Mouse (Mus musculus): ENCODE results near the gene Eef2. TPM values are rescaled to one million over a fixed set of nuclear protein-coding genes. Genes with fewer than 3 reads are reported as not detected.

Gene Eef2
- polyA plus RNA-seq, 1 experiment from 2014 or later, result 282 TPM

GRCm38 (mm10) chr10:81144667-81145066, 31.8 kb upstream of the Eef2 start:
- H3K4me2 ChIP-seq (ENCODE audit: low read depth, low read length), result no peak overlapping the region
- H3K4me3 ChIP-seq (ENCODE audit: low read depth, low read length), result no peak overlapping the region
- no peak overlapping the region for H3K27ac ChIP-seq (ENCODE audit: low read length)
- ATAC-seq (ENCODE audit: low read depth), result no peak
- no peak overlapping the region for H3K9ac ChIP-seq (ENCODE audit: low read depth, low read length)
- no peaks in the 10 kb centered on the region for H3K9me3 ChIP-seq (replicated peaks; ENCODE audit: control insufficient read depth, low read length)
- peaks cover 47% of the 10 kb centered on the region for H3K4me1 ChIP-seq (ENCODE audit: control insufficient read depth, low read depth, low read length)
- 89% methylated on average over 27 of the region's 27 CpGs for WGBS (ENCODE audit: insufficient replicate concordance)
- peaks cover 67% of the 10 kb centered on the region for H3K36me3 ChIP-seq (ENCODE audit: control insufficient read depth, insufficient read depth)
- no peaks in the 10 kb centered on the region for H3K27me3 ChIP-seq (ENCODE audit: control insufficient read depth, insufficient read depth, low read depth, low read length)

GRCm38 (mm10) chr10:81145307-81145706, 31.1 kb upstream of the Eef2 start:
- 90% methylated on average over 6 of the region's 6 CpGs for WGBS (ENCODE audit: insufficient replicate concordance)
- Histone ChIP-seq H3K27me3 (ENCODE audit: control insufficient read depth, insufficient read depth, low read depth, low read length) (no peaks in the 10 kb centered on the region), H3K4me1 (ENCODE audit: control insufficient read depth, low read depth, low read length) (peaks cover 40% of the 10 kb centered on the region), H3K27ac (ENCODE audit: low read length) (no peak overlapping the region), H3K36me3 (ENCODE audit: control insufficient read depth, insufficient read depth) (peaks cover 74% of the 10 kb centered on the region), H3K9me3 (replicated peaks; ENCODE audit: control insufficient read depth, low read length) (no peaks in the 10 kb centered on the region), H3K4me2 (ENCODE audit: low read depth, low read length) (no peak overlapping the region), H3K4me3 (ENCODE audit: low read depth, low read length) (no peak overlapping the region), H3K9ac (ENCODE audit: low read depth, low read length) (no peak overlapping the region)
- no peak for ATAC-seq (ENCODE audit: low read depth)

- ATAC-seq (ENCODE audit: low read depth), result no peak
- Histone ChIP-seq H3K27ac (ENCODE audit: low read length) (no peak overlapping the region), H3K4me1 (ENCODE audit: control insufficient read depth, low read depth, low read length) (peaks cover 36% of the 10 kb centered on the region), H3K36me3 (ENCODE audit: control insufficient read depth, insufficient read depth) (peaks cover 76% of the 10 kb centered on the region), H3K4me2 (ENCODE audit: low read depth, low read length) (no peak overlapping the region), H3K4me3 (ENCODE audit: low read depth, low read length) (no peak overlapping the region), H3K27me3 (ENCODE audit: control insufficient read depth, insufficient read depth, low read depth, low read length) (no peaks in the 10 kb centered on the region), H3K9me3 (replicated peaks; ENCODE audit: control insufficient read depth, low read length) (no peaks in the 10 kb centered on the region), H3K9ac (ENCODE audit: low read depth, low read length) (no peak overlapping the region)
- 79% methylated on average over 7 of the region's 7 CpGs for WGBS (ENCODE audit: insufficient replicate concordance)
Measured at GRCm38 (mm10) chr10:81145778-81146177, 30.7 kb upstream of the Eef2 start.

GRCm38 (mm10) chr10:81146296-81146695, 30.1 kb upstream of the Eef2 start:
- Histone ChIP-seq H3K27me3 (ENCODE audit: control insufficient read depth, insufficient read depth, low read depth, low read length) (no peaks in the 10 kb centered on the region), H3K27ac (ENCODE audit: low read length) (no peak overlapping the region), H3K9ac (ENCODE audit: low read depth, low read length) (no peak overlapping the region), H3K36me3 (ENCODE audit: control insufficient read depth, insufficient read depth) (peaks cover 78% of the 10 kb centered on the region), H3K4me3 (ENCODE audit: low read depth, low read length) (no peak overlapping the region; the same call in 1 of the 2 replicates), H3K4me2 (ENCODE audit: low read depth, low read length) (no peak overlapping the region), H3K9me3 (replicated peaks; ENCODE audit: control insufficient read depth, low read length) (no peaks in the 10 kb centered on the region), H3K4me1 (ENCODE audit: control insufficient read depth, low read depth, low read length) (peaks cover 31% of the 10 kb centered on the region)
- 87% methylated on average over 4 of the region's 4 CpGs for WGBS (ENCODE audit: insufficient replicate concordance)
- ATAC-seq (ENCODE audit: low read depth), result no peak

GRCm38 (mm10) chr10:81151261-81151660, 25.2 kb upstream of the Eef2 start:
- H3K4me3 ChIP-seq (ENCODE audit: low read depth, low read length), result no peak overlapping the region
- WGBS (ENCODE audit: insufficient replicate concordance), result 51% methylated on average over 6 of the region's 6 CpGs
- H3K36me3 ChIP-seq (ENCODE audit: control insufficient read depth, insufficient read depth), result peaks cover 80% of the 10 kb centered on the region

GRCm38 (mm10) chr10:81152609-81153008, 23.8 kb upstream of the Eef2 start:
- peak; percentile 20; the same call in 1 of the 2 replicates for ATAC-seq (ENCODE audit: low read depth)

More at GRCm38 (mm10) chr10:81151261-81151660, 25.2 kb upstream of the Eef2 start:
- no peak for ATAC-seq (ENCODE audit: low read depth)
- Histone ChIP-seq H3K27me3 (ENCODE audit: control insufficient read depth, insufficient read depth, low read depth, low read length) (no peaks in the 10 kb centered on the region), H3K4me1 (ENCODE audit: control insufficient read depth, low read depth, low read length) (peaks cover 9% of the 10 kb centered on the region), H3K4me2 (ENCODE audit: low read depth, low read length) (no peak overlapping the region), H3K9ac (ENCODE audit: low read depth, low read length) (no peak overlapping the region), H3K27ac (ENCODE audit: low read length) (no peak overlapping the region), H3K9me3 (replicated peaks; ENCODE audit: control insufficient read depth, low read length) (no peaks in the 10 kb centered on the region)

GRCm38 (mm10) chr10:81154313-81154712, 22.1 kb upstream of the Eef2 start:
- no peak for ATAC-seq (ENCODE audit: low read depth)

More at GRCm38 (mm10) chr10:81152609-81153008, 23.8 kb upstream of the Eef2 start:
- H3K36me3 ChIP-seq (ENCODE audit: control insufficient read depth, insufficient read depth), result peaks cover 80% of the 10 kb centered on the region
- no peaks in the 10 kb centered on the region for H3K27me3 ChIP-seq (ENCODE audit: control insufficient read depth, insufficient read depth, low read depth, low read length)
- H3K4me3 ChIP-seq (ENCODE audit: low read depth, low read length), result no peak overlapping the region
- WGBS (ENCODE audit: insufficient replicate concordance), result 51% methylated on average over 12 of the region's 12 CpGs
- H3K4me1 ChIP-seq (ENCODE audit: control insufficient read depth, low read depth, low read length), result peaks cover 8% of the 10 kb centered on the region
- no peak overlapping the region for H3K4me2 ChIP-seq (ENCODE audit: low read depth, low read length)
- H3K27ac ChIP-seq (ENCODE audit: low read length), result no peak overlapping the region; the same call in 1 of the 2 replicates
- H3K9ac ChIP-seq (ENCODE audit: low read depth, low read length), result no peak overlapping the region
- no peaks in the 10 kb centered on the region for H3K9me3 ChIP-seq (replicated peaks; ENCODE audit: control insufficient read depth, low read length)

GRCm38 (mm10) chr10:81154736-81155135, 21.7 kb upstream of the Eef2 start:
- H3K4me2 ChIP-seq (ENCODE audit: low read depth, low read length), result no peak overlapping the region
- H3K4me3 ChIP-seq (ENCODE audit: low read depth, low read length), result no peak overlapping the region
- 89% methylated on average over 6 of the region's 6 CpGs for WGBS (ENCODE audit: insufficient replicate concordance)
- peaks cover 63% of the 10 kb centered on the region for H3K36me3 ChIP-seq (ENCODE audit: control insufficient read depth, insufficient read depth)
- no peaks in the 10 kb centered on the region for H3K27me3 ChIP-seq (ENCODE audit: control insufficient read depth, insufficient read depth, low read depth, low read length)
- no peaks in the 10 kb centered on the region for H3K9me3 ChIP-seq (replicated peaks; ENCODE audit: control insufficient read depth, low read length)
- H3K27ac ChIP-seq (ENCODE audit: low read length), result no peak overlapping the region
- peaks cover 12% of the 10 kb centered on the region for H3K4me1 ChIP-seq (ENCODE audit: control insufficient read depth, low read depth, low read length)
- no peak for ATAC-seq (ENCODE audit: low read depth)
- no peak overlapping the region for H3K9ac ChIP-seq (ENCODE audit: low read depth, low read length)

More at GRCm38 (mm10) chr10:81154313-81154712, 22.1 kb upstream of the Eef2 start:
- WGBS (ENCODE audit: insufficient replicate concordance), result 87% methylated on average over 11 of the region's 12 CpGs
- Histone ChIP-seq H3K27me3 (ENCODE audit: control insufficient read depth, insufficient read depth, low read depth, low read length) (no peaks in the 10 kb centered on the region), H3K4me1 (ENCODE audit: control insufficient read depth, low read depth, low read length) (peaks cover 10% of the 10 kb centered on the region), H3K36me3 (ENCODE audit: control insufficient read depth, insufficient read depth) (peaks cover 68% of the 10 kb centered on the region), H3K4me3 (ENCODE audit: low read depth, low read length) (no peak overlapping the region), H3K27ac (ENCODE audit: low read length) (no peak overlapping the region), H3K9me3 (replicated peaks; ENCODE audit: control insufficient read depth, low read length) (no peaks in the 10 kb centered on the region), H3K4me2 (ENCODE audit: low read depth, low read length) (no peak overlapping the region), H3K9ac (ENCODE audit: low read depth, low read length) (no peak overlapping the region)

- Histone ChIP-seq H3K36me3 (ENCODE audit: control insufficient read depth, insufficient read depth) (peaks cover 23% of the 10 kb centered on the region), H3K4me2 (ENCODE audit: low read depth, low read length) (no peak overlapping the region), H3K4me3 (ENCODE audit: low read depth, low read length) (no peak overlapping the region), H3K27ac (ENCODE audit: low read length) (no peak overlapping the region), H3K9me3 (replicated peaks; ENCODE audit: control insufficient read depth, low read length) (no peaks in the 10 kb centered on the region), H3K4me1 (ENCODE audit: control insufficient read depth, low read depth, low read length) (peaks cover 31% of the 10 kb centered on the region), H3K9ac (ENCODE audit: low read depth, low read length) (no peak overlapping the region), H3K27me3 (ENCODE audit: control insufficient read depth, insufficient read depth, low read depth, low read length) (no peaks in the 10 kb centered on the region)
- no peak for ATAC-seq (ENCODE audit: low read depth)
- 66% methylated on average over 8 of the region's 8 CpGs for WGBS (ENCODE audit: insufficient replicate concordance)
Measured at GRCm38 (mm10) chr10:81161602-81162317, 14.7 kb upstream of the Eef2 start.
